Mouse (Mus musculus) cerebellum, postnatal 10 days (tissue): ENCODE results near the gene Fam169b.
"Not testable (repeated sequence)": the region's sequence is repeated elsewhere in the genome, so short reads cannot be mapped to it uniquely, and the experiment has no call there.

Source experiments
- DNase-seq, 2 experiments: peaks; one replicate each; pipeline ENCODE4 v3.0.0; 2021; ENCODE audit warnings: mixed read lengths in 2 of 2

Gene Fam169b

GRCm38 (mm10) chr7:68286526-68287481 is 13.2 kb downstream of the Fam169b start:
- DNase-seq: no peak

GRCm38 (mm10) chr7:68287582-68287981 is 13.9 kb downstream of the Fam169b start:
- no peak for DNase-seq

GRCm38 (mm10) chr7:68288000-68288399 is 14.4 kb downstream of the Fam169b start:
- DNase-seq: not testable (repeated sequence)

GRCm38 (mm10) chr7:68289081-68289480 is 15.4 kb downstream of the Fam169b start:
- no peak for DNase-seq

- DNase-seq: no peak
Observed at GRCm38 (mm10) chr7:68291603-68292002, 18.0 kb downstream of the Fam169b start.

GRCm38 (mm10) chr7:68293997-68294789 is 20.6 kb downstream of the Fam169b start:
- no peak for DNase-seq

GRCm38 (mm10) chr7:68296487-68296886 is 22.8 kb downstream of the Fam169b start:
- DNase-seq: no peak

- no peak for DNase-seq
Observed at GRCm38 (mm10) chr7:68298381-68299076, 24.9 kb downstream of the Fam169b start.

- no peak for DNase-seq
Observed at GRCm38 (mm10) chr7:68301160-68301559, 27.5 kb downstream of the Fam169b start.

GRCm38 (mm10) chr7:68302586-68303433 is 29.2 kb downstream of the Fam169b start:
- DNase-seq: peak; percentile 87 to 90

GRCm38 (mm10) chr7:68303685-68304084 is 30.0 kb downstream of the Fam169b start:
- no peak for DNase-seq

GRCm38 (mm10) chr7:68305781-68306575 is 32.3 kb downstream of the Fam169b start:
- no peak for DNase-seq

- no peak for DNase-seq
Observed at GRCm38 (mm10) chr7:68306756-68307155, 33.1 kb downstream of the Fam169b start.

GRCm38 (mm10) chr7:68311469-68311868 is 37.8 kb downstream of the Fam169b start:
- DNase-seq: no peak

GRCm38 (mm10) chr7:68312395-68312794 is 38.8 kb downstream of the Fam169b start:
- DNase-seq: no peak

GRCm38 (mm10) chr7:68313038-68313782 is 39.6 kb downstream of the Fam169b start:
- no peak for DNase-seq

GRCm38 (mm10) chr7:68314286-68314685 is 40.6 kb downstream of the Fam169b start:
- peak; percentile 25 to 51 for DNase-seq

GRCm38 (mm10) chr7:68315068-68315467 is 41.4 kb downstream of the Fam169b start:
- DNase-seq: no peak

- DNase-seq: peak; percentile 90 to 91
Observed at GRCm38 (mm10) chr7:68318006-68318788, 44.6 kb downstream of the Fam169b start.
